Mouse (Mus musculus): ENCODE measurements around the gene Adgrv1.
"Not testable (repeated sequence)": the region's sequence is repeated elsewhere in the genome, so short reads cannot be mapped to it uniquely, and the experiment has no call there.

Gene Adgrv1

DNA sequence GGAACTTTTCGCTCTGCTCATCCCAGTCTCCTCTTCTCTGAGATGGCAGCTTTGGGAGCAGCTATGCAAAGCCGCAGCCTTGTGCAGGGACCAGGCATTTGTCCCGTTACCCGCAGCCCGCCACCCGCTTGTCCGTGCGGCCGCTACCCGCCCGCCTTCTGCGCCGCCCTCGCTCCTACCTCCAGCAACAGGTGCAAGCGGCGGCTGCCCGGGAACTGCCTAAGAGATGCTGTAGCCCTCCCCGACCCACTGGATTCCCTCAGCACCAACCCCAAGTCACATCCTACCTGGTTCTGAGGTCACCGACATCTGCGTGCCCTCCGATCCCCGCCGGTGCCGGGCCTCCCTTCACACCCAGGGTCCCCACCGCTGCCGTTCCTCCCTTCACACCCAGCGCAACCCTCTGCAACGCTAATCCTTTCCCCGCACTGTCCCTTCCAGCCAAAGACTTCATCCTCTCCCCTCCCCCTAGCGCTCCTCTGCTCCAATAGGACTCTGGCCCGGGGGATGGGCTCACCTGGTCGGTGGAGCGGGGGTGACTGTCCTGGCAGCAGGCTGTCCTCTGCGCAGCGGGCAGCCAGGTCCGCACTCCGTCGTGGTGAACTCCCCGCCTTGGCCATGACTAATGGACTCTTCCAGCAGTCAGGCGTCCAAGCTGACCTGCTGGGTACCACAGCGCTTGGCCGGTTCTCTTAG, at the start of gene Adgrv1:
TSS of gene Adgrv1 (minus strand) at position 435 of the 696 bp plus-strand sequence.
- DNase-seq (ENCODE audit: low spot score) = peak; percentile 30

- no peak for DNase-seq (ENCODE audit: low spot score)
These were observed 42.4 kb upstream of the Adgrv1 start for GRCm38 (mm10) chr13:81675333-81675732.

GRCm38 (mm10) chr13:81667713-81668112, 34.8 kb upstream of the Adgrv1 start:
- DNase-seq (ENCODE audit: low spot score) = no peak

DNA sequence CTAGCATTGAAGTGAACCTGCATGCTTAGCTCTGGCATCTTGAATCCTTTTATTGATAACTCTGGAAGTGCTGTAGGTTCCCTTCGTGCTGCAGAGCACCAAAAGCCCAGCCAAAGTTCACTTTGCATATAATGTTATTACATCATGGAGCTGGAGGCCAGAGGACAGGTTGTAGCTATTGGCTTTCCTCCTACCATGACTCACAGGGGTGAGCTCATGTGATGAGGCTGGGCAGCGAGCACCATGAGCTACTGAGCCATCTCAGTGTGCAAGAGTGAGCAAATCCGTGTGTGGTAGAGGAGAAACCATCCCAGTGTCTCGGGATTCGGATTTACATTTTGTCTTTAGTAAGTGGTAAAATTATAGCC, 31.4 kb upstream of the Adgrv1 start:
- no peak for DNase-seq (ENCODE audit: low spot score)

DNA sequence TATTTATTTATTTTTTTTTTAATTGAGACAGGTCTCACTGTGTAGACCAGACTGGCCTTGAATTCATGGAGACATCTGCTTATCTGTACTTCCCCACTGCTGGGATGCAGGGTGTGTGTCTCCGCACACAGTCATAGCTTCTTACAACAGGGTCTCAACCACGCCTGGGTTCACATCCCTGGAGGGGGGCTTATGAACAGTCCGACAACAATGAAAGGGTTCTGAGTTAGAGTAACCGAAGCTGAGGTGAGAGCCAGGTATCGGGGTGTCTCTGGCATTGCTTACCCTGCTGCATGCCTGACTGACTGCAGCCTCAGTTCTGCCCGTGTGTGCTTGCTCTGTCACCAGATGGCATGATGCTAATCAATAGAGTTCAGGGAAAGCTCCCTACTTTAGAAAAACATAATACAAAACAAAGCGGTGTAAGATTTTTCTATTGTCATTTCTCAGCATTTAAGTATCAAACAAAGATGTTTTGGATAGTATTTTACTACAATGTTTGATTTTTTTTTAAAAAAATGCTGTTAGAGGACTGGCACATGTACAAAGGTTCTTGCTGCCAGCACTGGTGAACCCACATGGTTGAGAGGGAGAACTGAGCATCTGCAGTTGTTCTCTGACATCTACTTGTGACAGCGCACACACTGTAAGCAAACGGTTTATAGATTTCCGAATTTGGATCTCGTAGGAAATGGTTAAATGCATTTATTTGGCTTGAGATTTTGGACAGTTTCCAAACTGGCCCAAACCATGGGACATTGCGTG, 30.8 kb upstream of the Adgrv1 start:
- DNase-seq (ENCODE audit: low spot score) = no peak

- no peak for DNase-seq (ENCODE audit: low spot score)
These were observed 25.2 kb upstream of the Adgrv1 start for GRCm38 (mm10) chr13:81658053-81658752.

GRCm38 (mm10) chr13:81657351-81658052, 24.5 kb upstream of the Adgrv1 start, which contains the start of gene Lysmd3:
Lysmd3 (plus strand) TSS chr13:81657663.
- peak; percentile 86 for DNase-seq (ENCODE audit: low spot score)

DNA sequence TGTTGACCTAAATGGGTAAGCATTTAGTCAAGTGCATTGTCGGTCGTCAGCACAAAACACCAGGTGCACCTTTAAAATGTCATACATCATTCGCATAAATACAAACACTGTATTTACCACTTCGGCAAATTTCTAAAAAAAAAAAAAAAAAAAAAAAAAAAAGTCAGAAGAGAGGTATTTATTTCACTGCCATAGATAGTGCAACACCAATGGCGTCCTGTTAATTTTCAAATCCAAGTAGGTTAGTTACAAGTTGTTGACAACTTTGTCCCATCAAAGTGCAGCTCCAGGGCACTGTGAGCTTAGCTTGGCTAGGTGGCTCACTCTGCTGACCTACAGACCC, 24.0 kb upstream of the Adgrv1 start:
- DNase-seq (ENCODE audit: low spot score) = no peak

DNA sequence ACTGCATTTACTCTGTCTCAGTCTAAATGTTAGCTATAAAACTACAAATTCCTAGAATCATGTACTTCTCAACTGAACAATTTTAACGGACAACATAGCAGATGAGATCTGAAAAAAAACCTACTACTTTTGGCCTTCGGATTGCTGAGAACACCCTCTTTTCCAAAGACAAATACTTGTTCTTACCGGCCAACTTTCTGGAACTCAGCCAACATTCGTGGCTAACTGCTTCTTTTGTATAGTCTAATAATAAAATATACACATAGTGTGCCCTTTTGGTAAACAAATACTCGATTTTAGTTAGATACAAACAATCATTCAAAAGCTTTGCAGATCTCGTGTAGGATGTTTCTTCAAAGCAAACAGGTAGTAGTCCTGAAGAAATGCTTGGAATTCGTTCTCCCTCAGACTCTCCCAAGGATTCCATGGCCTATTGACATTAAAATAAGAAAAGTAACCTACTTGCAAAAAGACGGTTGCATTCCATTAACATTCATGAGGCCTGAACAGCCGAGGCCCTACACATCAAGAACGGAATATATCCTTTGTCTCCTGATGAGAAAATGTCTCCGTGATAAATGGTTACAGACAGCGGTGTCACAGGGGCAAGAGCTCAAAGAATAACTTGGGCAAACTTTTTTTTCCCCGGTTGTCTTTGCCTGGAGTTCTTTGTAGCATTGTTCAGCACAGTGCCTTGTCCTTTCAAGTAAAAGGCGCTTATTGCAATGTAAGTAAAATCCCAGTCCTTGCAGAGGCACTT, 23.3 kb upstream of the Adgrv1 start:
- no peak for DNase-seq (ENCODE audit: low spot score)

GRCm38 (mm10) chr13:81650382-81650781, 17.4 kb upstream of the Adgrv1 start:
- DNase-seq (ENCODE audit: low spot score) = not testable (repeated sequence)

GRCm38 (mm10) chr13:81646348-81646747, 13.4 kb upstream of the Adgrv1 start:
- DNase-seq (ENCODE audit: low spot score) = no peak

- DNase-seq (ENCODE audit: low spot score) = no peak
These were observed 11.2 kb upstream of the Adgrv1 start for GRCm38 (mm10) chr13:81644047-81644565.

DNA sequence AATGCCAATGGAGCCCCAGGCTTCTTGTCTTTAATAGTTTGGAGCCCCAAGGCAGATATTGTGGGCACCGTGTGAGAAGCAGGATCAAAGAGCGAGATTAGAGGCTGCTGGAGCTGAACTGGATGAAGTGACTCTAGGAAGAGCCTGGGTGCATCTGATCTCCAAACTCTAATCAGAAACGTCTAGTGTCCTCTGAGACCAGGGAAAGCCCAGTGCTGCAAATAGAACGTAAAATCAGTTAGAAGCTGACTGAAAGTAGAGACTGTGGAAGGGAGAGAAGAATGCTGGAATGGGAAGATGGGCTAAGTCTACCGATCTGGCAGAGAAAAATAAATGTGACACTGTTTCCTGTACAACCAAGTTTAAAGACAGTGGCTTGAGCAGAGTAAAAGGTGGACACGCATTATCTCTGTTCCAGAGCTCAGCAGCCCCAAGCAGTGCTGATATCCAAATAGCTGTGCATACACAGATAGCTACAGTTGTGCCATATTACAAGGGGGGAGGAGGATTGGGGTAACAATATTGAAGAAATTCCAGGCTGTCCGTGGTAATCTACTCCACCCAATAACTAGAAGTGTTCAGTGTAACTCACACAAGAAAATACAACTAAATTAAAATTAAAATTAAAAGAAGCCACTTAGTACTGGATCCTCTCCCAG, 9.7 kb upstream of the Adgrv1 start:
- DNase-seq (ENCODE audit: low spot score) = no peak

- no peak for DNase-seq (ENCODE audit: low spot score)
These were observed 8.5 kb upstream of the Adgrv1 start for GRCm38 (mm10) chr13:81641289-81642045.

DNA sequence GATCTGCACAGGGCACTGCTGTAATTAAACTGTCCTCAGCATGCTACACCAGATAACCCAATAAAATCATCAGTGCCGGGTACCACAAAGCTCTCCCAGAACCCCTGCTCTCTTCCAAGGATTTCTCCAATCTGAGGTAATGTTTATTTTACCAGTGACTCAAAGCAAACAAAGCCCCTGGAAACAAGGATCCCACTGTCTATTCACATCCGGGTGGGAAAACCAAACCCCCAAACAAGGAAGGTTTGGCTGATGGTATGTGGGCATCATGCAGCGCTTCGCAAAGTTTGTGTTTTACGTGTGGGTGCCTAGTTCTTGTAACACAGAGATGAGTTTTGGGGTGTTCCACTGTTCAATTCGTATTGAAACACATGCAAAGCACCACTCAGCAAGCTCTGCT, 7.9 kb upstream of the Adgrv1 start:
- DNase-seq (ENCODE audit: low spot score) = no peak

- DNase-seq (ENCODE audit: low spot score) = no peak
These were observed 6.7 kb upstream of the Adgrv1 start for GRCm38 (mm10) chr13:81639624-81640023.

GRCm38 (mm10) chr13:81630566-81630965, 2.4 kb downstream of the Adgrv1 start:
- no peak for DNase-seq (ENCODE audit: low spot score)

DNA sequence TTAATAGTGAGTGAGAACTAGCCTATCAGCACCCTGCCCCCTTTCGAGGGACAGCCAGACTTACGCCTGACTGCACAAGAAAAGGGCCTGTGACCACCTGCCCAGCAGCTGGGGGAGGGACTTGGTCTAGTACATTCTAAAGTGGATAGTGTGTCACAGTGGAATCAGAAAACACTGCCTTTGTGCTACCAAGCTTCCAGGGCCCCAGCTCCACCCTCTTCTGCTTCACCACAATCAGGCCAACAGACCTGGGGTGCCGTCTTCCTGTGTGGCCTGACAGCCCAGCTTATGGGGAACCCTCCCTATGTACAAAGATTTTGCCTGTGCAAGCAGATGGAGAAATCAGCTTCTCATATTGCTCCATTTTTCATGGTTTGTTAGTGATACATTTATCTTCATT, 3.6 kb downstream of the Adgrv1 start:
- no peak for DNase-seq (ENCODE audit: low spot score)

DNA sequence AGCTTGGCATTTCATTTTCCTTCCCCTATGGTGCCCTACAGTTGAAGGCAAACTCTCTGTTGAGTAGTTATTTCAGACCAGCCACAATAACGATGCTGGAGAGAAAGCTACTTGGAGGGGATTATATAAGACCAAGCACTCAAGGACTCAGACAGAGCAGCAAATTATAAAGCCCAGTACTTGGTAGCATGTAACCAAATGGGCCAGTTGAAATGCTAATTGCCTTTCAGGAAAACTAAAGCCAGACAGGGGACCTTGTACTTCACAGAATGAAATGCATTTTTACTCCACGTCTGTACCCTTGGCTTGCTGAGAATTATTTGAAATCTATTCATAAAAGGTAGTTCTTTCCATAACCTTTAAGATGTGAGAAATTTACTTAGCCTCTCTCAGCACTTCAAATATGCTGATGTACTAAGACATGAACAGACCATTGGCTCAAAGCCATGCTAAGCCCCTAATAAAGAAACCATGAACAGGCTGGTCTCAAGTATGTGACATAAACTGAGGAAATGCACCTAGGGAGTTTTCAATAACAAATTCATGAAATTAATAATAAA, 4.2 kb downstream of the Adgrv1 start:
- DNase-seq (ENCODE audit: low spot score) = no peak

- DNase-seq (ENCODE audit: low spot score) = not testable (repeated sequence)
These were observed 5.1 kb downstream of the Adgrv1 start for GRCm38 (mm10) chr13:81627861-81628260.

All from left cerebral cortex, adult 11 months (tissue).